Mouse (Mus musculus) lung, postnatal 0 days (tissue): ENCODE measurements around the gene Ttll11.

Experiments used
- CTCF ChIP-seq: IDR thresholded peaks from 2 replicates; pipeline ENCODE4 v1.5.1; 2016; ENCODE audit warnings: antibody characterized with exemption, mild to moderate bottlenecking
- EP300 ChIP-seq: IDR thresholded peaks from 2 replicates; pipeline ENCODE4 v1.6.1; 2016; ENCODE audit warnings: antibody characterized with exemption, mild to moderate bottlenecking, control low read depth

DNA sequence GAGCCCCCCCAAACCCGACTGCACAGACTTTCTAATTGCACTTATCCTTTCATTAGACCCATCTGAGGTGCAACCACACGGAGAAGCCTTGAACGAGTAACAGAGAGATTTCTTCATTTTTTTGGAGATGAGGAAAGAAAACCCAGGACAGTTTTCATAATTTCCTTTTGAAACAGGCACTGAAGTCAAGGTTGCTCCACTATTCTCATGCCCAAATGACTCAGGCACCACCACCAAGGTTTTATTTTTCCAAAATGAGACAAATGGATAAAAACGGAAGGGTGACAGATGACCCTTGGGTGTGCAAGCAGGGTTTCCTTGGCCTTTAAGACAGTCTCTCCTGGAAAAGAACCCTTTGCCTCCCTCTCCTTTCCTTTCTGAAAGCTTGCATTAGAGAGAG, 54.8 kb downstream of the Ttll11 start:
- TF ChIP-seq EP300: no peak
- TF ChIP-seq CTCF: no peak
